Mouse (Mus musculus) left cerebral cortex, adult 18-20 months (tissue): Measurements from ENCODE around the gene Mgme1. TPM values are rescaled to one million over a fixed set of nuclear protein-coding genes. Genes with fewer than 3 reads are reported as not detected.
A peak's percentile ranks its signal among the peaks of the same experiment; 100 is the strongest.

Experiments
- DNase-seq, 2 experiments: peaks; one replicate each; pipeline ENCODE4 v3.0.0; 2021 to 2022; ENCODE audit warnings: low spot score in 2 of 2, mixed read lengths in 1 of 2
- long read RNA-seq, 2 experiments: library from polyadenylated mRNA; stranded (forward); transcript quantifications; one replicate each; pipeline ENCODE4 v2.0.0; 2021
- total RNA-seq, 2 experiments: library from RNA; stranded (reverse); gene quantifications; 2 replicates each; pipeline ENCODE4 v1.2.3; 2021

Mgme1 gene
- total RNA-seq = 1 to 10 TPM; 5.7 to 6.8 TPM
- long read RNA-seq, experiment 1, transcript Mgme1-201 (5 exons, 2,840 nt) = major isoform, 7 of 15 reads
- long read RNA-seq, experiment 1, partial matches to known transcripts = 2 of 15 reads
- long read RNA-seq, experiment 1, other reads (novel, unspliced or antisense) = 5 of 15 reads
- long read RNA-seq, experiment 2, partial matches to known transcripts = 0 of 5 reads
- long read RNA-seq, experiment 2, other reads (novel, unspliced or antisense) = 3 of 5 reads

DNA sequence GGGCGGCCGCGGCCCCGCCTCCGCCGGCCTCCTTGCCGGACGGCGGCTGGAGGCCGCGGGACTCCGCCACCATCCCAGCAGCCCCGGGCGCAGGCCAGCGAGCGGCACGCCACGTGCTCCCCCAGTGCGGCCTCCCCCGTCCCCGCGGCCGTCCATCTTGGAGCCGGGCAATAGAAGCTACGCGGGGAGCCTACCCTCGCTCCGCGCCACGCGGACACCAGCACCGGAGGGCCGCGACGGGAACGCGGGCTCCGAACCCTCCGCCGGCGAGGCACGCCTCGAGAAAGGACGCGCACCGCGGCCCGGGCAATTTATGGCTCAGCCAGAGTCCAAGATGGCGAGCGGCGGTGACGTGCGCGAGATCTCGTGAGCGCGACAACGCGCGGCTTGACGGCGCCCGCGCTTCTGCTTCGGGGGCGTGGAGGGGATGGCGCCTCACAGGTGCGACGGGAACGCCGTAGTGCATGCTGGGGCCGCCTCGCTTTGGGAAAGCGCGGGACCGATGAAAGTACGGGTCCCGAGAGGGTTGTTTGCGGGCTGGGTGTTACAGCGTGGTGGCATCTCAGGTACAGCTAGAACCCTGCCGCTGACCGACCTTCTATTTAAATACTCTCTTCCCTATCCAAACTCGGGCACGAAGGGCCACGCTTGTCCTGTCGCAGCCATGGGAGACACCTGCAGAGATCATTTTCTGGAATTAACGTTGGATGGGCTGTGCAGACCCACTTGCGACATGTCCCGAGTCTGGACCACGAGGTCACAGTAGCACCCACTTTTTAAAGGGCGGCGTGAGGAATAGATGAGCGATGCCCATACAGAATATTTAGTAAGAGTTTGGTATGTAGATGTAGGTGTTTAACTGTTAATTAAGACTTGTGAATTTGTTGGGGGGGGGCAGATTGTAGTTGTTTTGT is at the start of gene Mgme1, which contains the start of gene Snx5:
TSS of gene Mgme1 (plus strand) at position 157 of the 914 bp plus-strand sequence.
TSS of gene Snx5 (minus strand) at position 400 of the 914 bp plus-strand sequence.
- DNase-seq = peak; percentile 92 to 95

GRCm38 (mm10) chr2:144224351-144224750 is 46.1 kb upstream of the Mgme1 start:
- no peak for DNase-seq

- no peak for DNase-seq
Measured at GRCm38 (mm10) chr2:144226906-144227586, 43.4 kb upstream of the Mgme1 start.

GRCm38 (mm10) chr2:144228521-144229346 is 41.7 kb upstream of the Mgme1 start:
- DNase-seq = no peak

DNA sequence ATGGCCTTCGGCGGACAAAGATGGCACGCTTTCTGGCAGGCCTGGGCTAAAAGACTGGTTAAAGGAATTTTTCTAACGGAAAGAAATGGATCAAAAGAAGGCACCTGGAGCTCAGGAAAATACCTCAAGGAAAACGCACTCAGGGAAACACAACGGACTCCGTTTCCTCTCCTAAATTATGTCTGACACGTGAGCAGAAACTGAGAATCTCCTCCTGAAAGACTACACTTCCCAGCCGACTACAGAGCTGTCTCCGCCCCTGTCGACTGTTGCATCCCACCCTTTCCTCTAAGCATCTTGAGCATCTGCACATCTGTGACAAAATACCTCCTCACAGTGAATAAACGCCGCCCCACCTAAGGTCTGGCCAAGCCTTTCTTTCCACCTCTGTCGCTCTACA is 40.8 kb upstream of the Mgme1 start:
- DNase-seq = no peak

- DNase-seq = no peak
Measured at GRCm38 (mm10) chr2:144230498-144230897, 40.0 kb upstream of the Mgme1 start.

GRCm38 (mm10) chr2:144231115-144231514 is 39.3 kb upstream of the Mgme1 start:
- no peak for DNase-seq

- DNase-seq = no peak
Measured at GRCm38 (mm10) chr2:144233534-144233933, 36.9 kb upstream of the Mgme1 start.

GRCm38 (mm10) chr2:144235776-144236175 is 34.7 kb upstream of the Mgme1 start:
- DNase-seq = no peak

GRCm38 (mm10) chr2:144236791-144237584 is 33.5 kb upstream of the Mgme1 start:
- no peak for DNase-seq

- no peak for DNase-seq
Measured at GRCm38 (mm10) chr2:144238341-144238740, 32.1 kb upstream of the Mgme1 start.

GRCm38 (mm10) chr2:144239318-144239717 is 31.1 kb upstream of the Mgme1 start:
- DNase-seq = no peak

DNA sequence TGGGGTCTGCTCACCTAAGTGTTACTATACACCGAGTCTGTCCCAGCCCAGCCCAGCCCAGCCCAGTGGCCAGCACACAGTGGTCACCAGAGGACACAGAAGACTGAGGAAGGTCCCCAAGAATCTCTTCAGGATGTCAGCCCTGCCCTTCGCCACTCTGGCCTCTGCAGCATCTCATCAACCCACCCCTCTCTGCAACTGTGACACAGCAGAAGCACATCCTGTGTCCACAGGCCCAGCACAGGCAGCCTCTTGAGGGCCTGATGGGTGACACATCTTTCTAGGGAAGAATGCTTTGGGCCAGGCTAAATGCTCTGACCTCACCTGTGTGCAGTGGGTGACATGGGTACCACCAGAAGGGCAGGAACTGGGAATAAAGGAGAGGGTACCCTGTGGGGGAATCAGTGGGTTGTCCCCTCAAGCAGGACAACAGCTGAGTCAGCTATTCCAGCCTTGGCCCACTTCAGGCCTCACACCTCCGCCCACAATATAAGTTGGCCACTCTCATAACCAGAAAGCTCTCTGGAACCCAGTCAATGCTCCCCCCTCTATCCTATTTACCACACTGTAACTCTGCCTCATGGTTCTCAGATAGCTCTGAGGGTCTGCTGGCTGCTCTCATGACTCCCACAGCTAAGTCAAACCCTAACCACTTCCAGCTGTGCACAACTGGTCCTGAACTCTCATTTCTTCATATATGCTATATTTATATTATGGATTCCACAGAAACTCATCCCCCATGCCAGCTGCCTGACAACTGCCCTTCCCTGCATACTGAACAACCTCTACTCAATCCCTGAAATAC is 30.2 kb upstream of the Mgme1 start:
- no peak for DNase-seq

DNA sequence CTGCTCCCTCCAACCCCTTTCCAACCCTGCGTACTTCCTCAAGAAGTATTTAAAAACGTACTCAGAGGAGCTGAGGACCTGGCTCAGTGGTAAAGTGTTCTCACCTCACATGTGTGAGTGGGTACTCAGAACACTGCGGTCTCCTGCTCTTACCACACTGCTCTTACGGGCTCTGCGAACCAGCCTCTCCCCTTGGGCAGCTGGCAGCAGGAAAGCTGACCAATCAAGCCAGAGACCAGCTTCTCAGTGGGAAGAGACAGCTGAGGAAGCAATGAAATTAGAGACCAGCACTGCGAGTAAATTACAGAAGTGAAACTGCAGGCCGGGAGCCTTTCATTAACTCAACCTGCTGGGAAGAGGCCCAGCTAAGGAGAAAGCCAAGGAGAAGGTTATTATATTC is 25.0 kb upstream of the Mgme1 start:
- DNase-seq = no peak

DNA sequence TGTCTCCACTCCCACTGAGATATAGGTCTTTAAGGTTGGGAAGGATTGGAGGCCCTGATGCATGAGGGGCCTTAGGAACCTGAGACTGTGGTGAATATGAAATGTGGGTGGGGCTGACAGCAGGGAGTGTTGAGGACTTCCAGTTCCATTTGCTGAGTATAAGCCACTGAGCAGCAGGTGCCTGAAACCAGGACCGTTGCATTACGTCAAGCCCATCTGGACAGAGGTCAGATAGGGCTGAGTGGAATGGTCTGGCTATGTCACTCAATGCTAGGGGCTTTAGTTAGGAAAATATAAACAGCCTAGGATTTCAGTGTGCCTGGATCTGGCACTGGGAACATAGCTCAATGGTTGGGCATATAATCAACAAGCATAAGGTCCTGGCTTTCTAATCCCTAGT is 24.2 kb upstream of the Mgme1 start:
- DNase-seq = no peak

DNA sequence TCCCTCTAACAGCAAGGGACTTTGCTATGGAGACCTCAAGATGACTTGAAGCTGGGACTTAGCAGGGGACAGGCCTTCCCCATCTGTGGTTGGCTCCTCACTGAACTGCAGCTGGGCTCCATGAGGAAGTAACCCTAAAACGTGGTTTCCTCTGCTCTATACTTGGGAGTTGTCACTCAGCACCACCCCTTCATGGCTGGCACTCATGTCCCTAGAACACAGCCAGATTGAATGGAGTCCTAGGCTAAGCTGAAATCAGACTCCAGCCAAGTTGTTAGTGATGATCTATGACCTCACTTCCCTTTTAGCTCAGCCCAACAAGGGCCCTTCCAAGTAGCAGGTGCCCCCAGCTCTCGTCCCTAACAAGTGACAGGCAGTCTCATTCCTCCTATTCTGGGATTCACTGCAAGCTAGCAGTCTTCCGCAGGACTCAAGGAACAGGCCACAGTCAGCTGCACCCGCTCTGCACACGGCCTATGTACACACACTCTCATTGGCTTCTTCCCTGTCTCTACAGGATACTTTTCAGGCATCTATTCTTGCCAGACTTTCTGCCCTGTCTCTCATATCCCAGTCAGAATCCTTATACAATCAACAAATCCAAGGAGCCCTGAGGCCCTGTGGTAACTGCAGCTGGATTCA is 23.0 kb upstream of the Mgme1 start:
- DNase-seq = no peak

DNA sequence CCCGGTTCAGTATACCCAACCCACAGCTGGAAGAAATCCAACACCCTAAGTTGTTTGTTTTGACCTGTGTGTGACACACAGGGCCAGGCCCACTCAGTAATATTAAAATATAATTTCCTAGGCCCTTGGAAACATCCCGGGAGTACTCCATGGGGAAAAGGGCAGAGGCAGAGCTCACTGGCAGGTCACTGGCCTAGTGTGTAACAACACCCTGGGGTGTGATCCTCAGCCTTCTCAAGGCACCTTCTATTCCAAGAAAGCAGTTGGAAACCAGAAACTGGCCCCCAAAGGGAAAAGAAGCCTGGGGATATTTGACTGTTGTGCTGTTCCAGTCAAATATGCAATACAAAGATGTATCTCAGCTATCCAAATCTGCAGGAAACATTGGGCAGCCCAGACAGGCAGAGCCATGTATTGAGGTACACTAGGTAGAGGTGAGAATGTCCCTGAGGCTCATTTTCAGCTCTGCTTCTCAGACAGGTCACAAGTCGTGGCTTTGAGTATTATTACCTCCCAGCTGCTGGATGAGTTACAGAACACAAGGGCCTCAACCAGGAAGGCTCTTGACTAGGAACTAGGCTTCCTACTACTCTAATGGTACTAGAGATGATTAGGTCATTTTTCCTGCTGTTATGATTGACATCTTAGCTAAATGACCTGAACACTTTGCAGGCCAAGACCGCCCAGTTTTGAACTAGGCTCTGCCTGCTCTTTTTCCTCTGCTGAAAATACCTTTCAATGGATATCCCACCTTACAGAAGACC is 21.7 kb upstream of the Mgme1 start:
- no peak for DNase-seq

DNA sequence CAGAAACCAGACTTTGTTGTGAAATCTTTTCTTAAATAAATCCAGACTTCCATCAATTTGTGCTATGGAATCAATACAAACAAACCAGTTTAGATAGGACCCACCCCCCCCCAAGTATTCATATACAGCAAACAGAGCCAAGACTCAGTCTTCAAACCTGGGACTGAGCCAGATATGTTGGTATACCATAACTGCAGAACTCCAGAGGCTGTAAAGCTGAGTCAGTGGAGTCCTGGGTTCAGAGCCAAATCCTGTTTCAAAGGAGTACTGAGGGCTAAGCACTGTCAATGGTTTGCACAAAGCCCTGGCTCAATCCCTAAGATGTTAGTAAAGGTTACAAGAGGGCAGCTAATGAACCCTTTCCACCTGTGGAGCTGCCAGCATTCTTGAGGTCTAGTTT is 20.4 kb upstream of the Mgme1 start:
- DNase-seq = no peak
